ENCODE assay signal across 8 mouse cellular contexts in genomic region chr16:38087645-38088125, GRCm38 (mm10). TPM values are rescaled to one million over a fixed set of nuclear protein-coding genes. Genes with fewer than 3 reads are reported as not detected.
A peak's percentile ranks its signal among the peaks of the same experiment; 100 is the strongest.
DNase-seq lines count a peak whose midpoint lies in the region; ATAC-seq and TF ChIP-seq lines count a peak whose summit lies in the region.

No protein-coding gene starts in this region.

- intact Hi-C loops in gastrocnemius, postnatal 14 days (cut with DNase I; ENCODE audit: low total_unique reads) = no loop called here

- no peak for ATAC-seq in erythroblast, adult 5-6 weeks (replicated peaks; ENCODE audit: low FRiP score, poor library complexity, severe bottlenecking)

- no peak for TF ChIP-seq POLR2A in small intestine, adult 2 months (IDR thresholded peaks at IDR 0.05; ENCODE audit: low read depth, low read length)

- peak; percentile 14 for DNase-seq in thymus, postnatal 0 days (ENCODE audit: low spot score)
- DNase-seq in thymus, adult 18-20 months = no peak
- DNase-seq in limb, embryonic 10.5 days (ENCODE audit: low spot score) = no peak
- no peak for DNase-seq in left cerebral cortex, adult 8-10 months (ENCODE audit: low spot score in 2 of 2)
- no peak for DNase-seq in gastrocnemius, postnatal 14 days

- 8% methylated on average over 11 of the region's 11 CpGs for WGBS in limb, embryonic 10.5 days
- 4% methylated on average over 11 of the region's 11 CpGs for WGBS in small intestine, adult 2 months

- H3K9me3 ChIP-seq in erythroblast, embryonic 14.5 days (ENCODE audit: control insufficient read depth, low read length) = no peaks in the 10 kb centered on the region
- H3K9me3 ChIP-seq in limb, embryonic 10.5 days (replicated peaks) = no peaks in the 10 kb centered on the region

- peak overlapping the region; percentile 97 for H3K4me3 ChIP-seq in erythroblast, embryonic 14.5 days (replicated peaks)
- H3K4me3 ChIP-seq in limb, embryonic 10.5 days = peak overlapping the region; percentile 93
- H3K4me3 ChIP-seq in small intestine, adult 2 months (ENCODE audit: low read depth, low read length) = peak overlapping the region; percentile 90

- peak overlapping the region; percentile 99 for H3K27ac ChIP-seq in limb, embryonic 10.5 days
- H3K27ac ChIP-seq in small intestine, adult 2 months (ENCODE audit: insufficient read depth, low read depth, low read length) = peak overlapping the region; percentile 63

- peaks cover 2% of the 10 kb centered on the region for H3K36me3 ChIP-seq in erythroblast, embryonic 14.5 days (ENCODE audit: control insufficient read depth)
- 0 out of 2 replicates have a peak, but pooled peaks cover 2% of the 10 kb centered on the region for H3K36me3 ChIP-seq in limb, embryonic 10.5 days
- H3K36me3 ChIP-seq in small intestine, adult 2 months (ENCODE audit: control insufficient read depth, insufficient read depth, low read length) = no peaks in the 10 kb centered on the region

- H3K27me3 ChIP-seq in erythroblast, embryonic 14.5 days (ENCODE audit: control insufficient read depth) = no peaks in the 10 kb centered on the region
- H3K27me3 ChIP-seq in limb, embryonic 10.5 days (ENCODE audit: low read depth, poor library complexity, severe bottlenecking) = no peaks in the 10 kb centered on the region
- H3K27me3 ChIP-seq in small intestine, adult 2 months (ENCODE audit: control insufficient read depth, insufficient read depth, low read length) = no peaks in the 10 kb centered on the region

- TF ChIP-seq CTCF in small intestine, adult 2 months (IDR thresholded peaks at IDR 0.05; ENCODE audit: extremely low read depth, insufficient read length, insufficient replicate concordance, low read depth, low read length) = no peak

- H3K4me1 ChIP-seq in erythroblast, embryonic 14.5 days (ENCODE audit: control insufficient read depth) = peaks cover 31% of the 10 kb centered on the region
- H3K4me1 ChIP-seq in limb, embryonic 10.5 days = peaks cover 20% of the 10 kb centered on the region
- peaks cover 2% of the 10 kb centered on the region; the same call in 1 of the 2 replicates for H3K4me1 ChIP-seq in small intestine, adult 2 months (ENCODE audit: control insufficient read depth, insufficient read depth, insufficient read length, low read length)

RNA-seq across cellular contexts. Expression of gene Gsk3b, which starts 1.1 kb away (rescaled TPM):
- 0.69 and 0.74 TPM in 2 replicates for polyA plus RNA-seq in erythroblast, embryonic 14.5 days (2012)
- total RNA-seq in erythroblast, adult 5-6 weeks (2015; ENCODE audit: low replicate concordance) = 13.1 and 17.1 TPM in 2 replicates
- 17.9 and 29.8 TPM in 2 replicates for total RNA-seq in erythroblast, adult 5-6 weeks (2017; ENCODE audit: low replicate concordance)
- 37.9 and 45.6 TPM in 2 replicates for polyA plus RNA-seq in thymus, postnatal 0 days (2015; fragmentation: Nextera tagmentation; extraction: Ambion mirVana)
- polyA plus RNA-seq in limb, embryonic 10.5 days (2016; fragmentation: Nextera tagmentation; extraction: Ambion mirVana) = 46.1 and 59.4 TPM in 2 replicates
- 7.0 and 18.7 TPM in 2 replicates for polyA plus RNA-seq in small intestine, adult 2 months (2012; rRNA removed)
- total RNA-seq in left cerebral cortex, adult 8-10 months (2022) = 100 to 1,000 TPM; 168 to 185 (median 177) TPM
- 10 to 100 TPM; 47.2 to 49.3 TPM for total RNA-seq in gastrocnemius, postnatal 14 days (2021)
